Mouse (Mus musculus): Measurements from ENCODE around the gene Actn1. TPM values are rescaled to one million over a fixed set of nuclear protein-coding genes. Genes with fewer than 3 reads are reported as not detected.
A peak's percentile ranks its signal among the peaks of the same experiment; 100 is the strongest.

Actn1 gene
- polyA plus RNA-seq, 1 experiment from 2014 or later: 8.9 TPM

DNA sequence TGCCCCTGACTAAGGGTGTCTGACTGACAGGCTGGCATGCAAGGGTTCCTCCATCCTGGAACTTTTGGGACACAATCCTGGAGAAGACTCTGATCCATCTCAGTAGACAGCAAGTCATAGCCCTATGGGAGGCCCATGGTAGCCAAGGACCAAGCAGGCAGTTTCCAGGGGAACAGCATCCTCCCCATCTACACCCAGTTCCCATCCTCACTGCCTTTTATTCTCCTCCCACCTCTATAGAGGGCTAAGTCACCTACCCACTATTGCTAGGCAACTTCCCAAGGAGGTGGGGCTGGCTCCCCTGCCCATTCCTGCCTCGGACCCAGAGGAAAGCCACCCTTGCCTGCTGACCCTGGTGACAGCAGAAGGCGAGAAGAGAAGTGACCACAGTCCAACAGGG lies 8.2 kb downstream of the Actn1 start:
- H3K27me3 ChIP-seq: no peaks in the 10 kb centered on the region
- 60% methylated on average over 2 of the region's 2 CpGs for WGBS

DNA sequence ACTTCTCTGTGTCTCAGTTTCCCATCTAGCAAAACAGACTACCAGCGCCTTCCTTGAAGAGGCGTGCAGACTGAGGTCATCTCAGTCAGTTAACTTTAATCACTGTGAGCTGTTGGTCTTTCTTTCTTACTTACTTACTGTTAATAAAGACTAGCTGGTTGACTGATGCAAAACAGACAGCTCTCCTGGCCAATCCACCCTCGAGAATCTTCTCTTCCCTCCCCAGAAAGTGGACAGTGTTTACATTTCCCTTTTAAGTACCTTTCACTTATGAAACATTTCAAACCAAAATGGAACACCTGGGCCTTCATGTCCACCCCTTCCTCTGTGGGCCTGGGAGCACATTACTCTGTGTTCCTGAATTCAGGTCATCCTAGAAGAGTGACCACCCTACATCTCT lies 8.6 kb downstream of the Actn1 start:
- peaks cover 7% of the 10 kb centered on the region; the same call in 1 of the 2 replicates for H3K4me1 ChIP-seq
- ATAC-seq (replicated peaks): no peak
- H3K27ac ChIP-seq (replicated peaks): no peak overlapping the region
- no peaks in the 10 kb centered on the region for H3K27me3 ChIP-seq
- no peak overlapping the region for H3K4me3 ChIP-seq
- no peak overlapping the region for H3K9ac ChIP-seq (replicated peaks)
- 79% methylated on average over 3 of the region's 3 CpGs for WGBS
- H3K36me3 ChIP-seq: no peaks in the 10 kb centered on the region
- H3K4me2 ChIP-seq (replicated peaks): no peak overlapping the region
- no peaks in the 10 kb centered on the region for H3K9me3 ChIP-seq

More for the DNA sequence above, 8.2 kb downstream of the Actn1 start:
- H3K4me2 ChIP-seq (replicated peaks): no peak overlapping the region
- ATAC-seq (replicated peaks): no peak
- no peaks in the 10 kb centered on the region for H3K36me3 ChIP-seq
- peaks cover 3% of the 10 kb centered on the region; the same call in 1 of the 2 replicates for H3K4me1 ChIP-seq
- H3K9ac ChIP-seq (replicated peaks): no peak overlapping the region
- H3K4me3 ChIP-seq: no peak overlapping the region
- H3K27ac ChIP-seq (replicated peaks): no peak overlapping the region
- H3K9me3 ChIP-seq: no peaks in the 10 kb centered on the region

GRCm38 (mm10) chr12:80249539-80249938 lies 10.6 kb downstream of the Actn1 start:
- H3K4me2 ChIP-seq (replicated peaks): no peak overlapping the region
- H3K27ac ChIP-seq (replicated peaks): no peak overlapping the region
- ATAC-seq (replicated peaks): no peak
- 67% methylated on average over 6 of the region's 6 CpGs for WGBS
- no peaks in the 10 kb centered on the region for H3K36me3 ChIP-seq
- H3K9me3 ChIP-seq: no peaks in the 10 kb centered on the region
- no peak overlapping the region for H3K4me3 ChIP-seq
- H3K4me1 ChIP-seq: peaks cover 8% of the 10 kb centered on the region; the same call in 1 of the 2 replicates
- no peak overlapping the region for H3K9ac ChIP-seq (replicated peaks)
- no peaks in the 10 kb centered on the region for H3K27me3 ChIP-seq

GRCm38 (mm10) chr12:80247067-80247466 lies 13.1 kb downstream of the Actn1 start:
- Histone ChIP-seq H3K4me1 (peaks cover 12% of the 10 kb centered on the region; the same call in 1 of the 2 replicates), H3K36me3 (no peaks in the 10 kb centered on the region), H3K27ac (replicated peaks) (no peak overlapping the region), H3K9me3 (no peaks in the 10 kb centered on the region), H3K27me3 (no peaks in the 10 kb centered on the region), H3K4me3 (no peak overlapping the region), H3K4me2 (replicated peaks) (no peak overlapping the region), H3K9ac (replicated peaks) (no peak overlapping the region)
- ATAC-seq (replicated peaks): no peak
- WGBS: 58% methylated on average over 5 of the region's 5 CpGs

- no peak overlapping the region for H3K9ac ChIP-seq (replicated peaks)
- H3K27ac ChIP-seq (replicated peaks): no peak overlapping the region
- no peak overlapping the region for H3K4me3 ChIP-seq
- no peaks in the 10 kb centered on the region for H3K9me3 ChIP-seq
- no peaks in the 10 kb centered on the region for H3K27me3 ChIP-seq
- H3K36me3 ChIP-seq: no peaks in the 10 kb centered on the region
- 69% methylated on average over 2 of the region's 2 CpGs for WGBS
- ATAC-seq (replicated peaks): no peak
- H3K4me2 ChIP-seq (replicated peaks): no peak overlapping the region
- peaks cover 12% of the 10 kb centered on the region; the same call in 1 of the 2 replicates for H3K4me1 ChIP-seq
Measured at GRCm38 (mm10) chr12:80246505-80246904, 13.7 kb downstream of the Actn1 start.

DNA sequence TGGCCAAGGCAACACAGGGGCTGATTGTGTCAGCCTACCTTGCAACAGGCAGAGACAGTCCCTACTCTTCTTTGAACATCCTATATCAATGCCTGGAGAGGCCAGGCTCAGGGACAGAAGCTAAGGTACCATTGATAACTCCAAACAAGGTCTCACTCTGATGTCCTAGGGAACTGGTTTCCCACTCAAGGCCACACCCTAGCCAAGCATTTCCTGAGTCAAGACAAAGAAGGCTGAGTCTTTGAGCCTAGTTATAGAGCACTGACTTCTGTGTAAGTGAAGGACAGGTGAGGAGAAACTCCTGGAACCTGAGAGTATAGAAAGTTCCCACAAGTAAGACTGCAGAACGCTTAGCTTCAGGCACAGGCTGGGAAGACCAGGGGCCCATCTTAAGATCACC lies 15.4 kb downstream of the Actn1 start:
- no peak overlapping the region for H3K4me3 ChIP-seq
- no peak overlapping the region for H3K4me2 ChIP-seq (replicated peaks)
- no peaks in the 10 kb centered on the region for H3K36me3 ChIP-seq
- peaks cover 12% of the 10 kb centered on the region; the same call in 1 of the 2 replicates for H3K4me1 ChIP-seq
- H3K9me3 ChIP-seq: no peaks in the 10 kb centered on the region
- ATAC-seq (replicated peaks): no peak
- H3K9ac ChIP-seq (replicated peaks): no peak overlapping the region
- no peak overlapping the region for H3K27ac ChIP-seq (replicated peaks)
- H3K27me3 ChIP-seq: no peaks in the 10 kb centered on the region
- 91% methylated on average over 1 of the region's 1 CpGs for WGBS

DNA sequence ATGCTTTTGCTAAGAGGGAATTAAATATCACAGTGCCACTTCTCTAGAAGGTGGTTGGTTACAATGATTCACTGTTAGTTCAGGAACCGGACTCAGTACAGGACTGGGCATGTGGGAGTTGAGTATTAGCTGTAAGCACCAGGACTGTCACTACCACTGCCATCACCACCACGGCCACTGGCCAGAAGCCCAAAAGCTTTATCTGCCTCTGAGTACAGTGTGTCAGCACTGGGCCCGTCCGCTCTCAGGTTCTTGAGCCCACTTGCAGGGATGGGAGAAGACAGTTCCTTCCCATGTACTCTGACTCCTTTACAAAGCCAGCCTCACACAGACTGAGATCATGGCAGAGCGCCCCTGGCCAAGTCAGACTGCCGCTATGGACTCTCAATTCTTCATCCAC lies 16.0 kb downstream of the Actn1 start:
- 96% methylated on average over 6 of the region's 6 CpGs for WGBS
- peaks cover 12% of the 10 kb centered on the region; the same call in 1 of the 2 replicates for H3K4me1 ChIP-seq

DNA sequence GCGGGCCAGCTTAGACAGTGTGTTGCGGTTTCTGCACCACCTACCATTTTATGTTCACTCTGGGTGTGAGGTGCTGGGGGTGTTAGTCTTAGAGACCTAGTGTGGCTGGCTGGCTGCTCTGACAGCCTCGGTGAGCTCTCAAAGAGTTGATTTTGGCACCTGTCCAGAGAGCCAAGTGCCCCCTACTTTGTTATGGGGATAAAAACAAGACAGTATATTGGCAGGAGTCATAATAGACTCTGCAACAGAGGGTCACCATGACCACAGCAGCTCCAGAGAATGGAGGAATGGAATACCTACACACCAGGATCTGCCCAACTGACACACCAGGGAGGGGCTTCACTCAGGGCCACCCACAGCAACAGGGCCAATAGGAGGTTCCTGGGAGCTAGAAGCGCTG lies 16.8 kb downstream of the Actn1 start:
- no peaks in the 10 kb centered on the region for H3K27me3 ChIP-seq
- H3K9me3 ChIP-seq: no peaks in the 10 kb centered on the region
- H3K4me2 ChIP-seq (replicated peaks): no peak overlapping the region
- peaks cover 12% of the 10 kb centered on the region; the same call in 1 of the 2 replicates for H3K4me1 ChIP-seq
- ATAC-seq (replicated peaks): 0 out of 2 replicates have a peak, but pooled peaks have one; percentile 19
- no peak overlapping the region for H3K9ac ChIP-seq (replicated peaks)
- no peak overlapping the region for H3K27ac ChIP-seq (replicated peaks)
- no peak overlapping the region for H3K4me3 ChIP-seq
- 67% methylated on average over 4 of the region's 4 CpGs for WGBS
- H3K36me3 ChIP-seq: no peaks in the 10 kb centered on the region

More for the DNA sequence above, 16.0 kb downstream of the Actn1 start:
- Histone ChIP-seq H3K4me2 (replicated peaks) (no peak overlapping the region), H3K27me3 (no peaks in the 10 kb centered on the region), H3K9me3 (no peaks in the 10 kb centered on the region), H3K36me3 (no peaks in the 10 kb centered on the region), H3K27ac (replicated peaks) (no peak overlapping the region), H3K9ac (replicated peaks) (no peak overlapping the region), H3K4me3 (no peak overlapping the region)
- ATAC-seq (replicated peaks): no peak

DNA sequence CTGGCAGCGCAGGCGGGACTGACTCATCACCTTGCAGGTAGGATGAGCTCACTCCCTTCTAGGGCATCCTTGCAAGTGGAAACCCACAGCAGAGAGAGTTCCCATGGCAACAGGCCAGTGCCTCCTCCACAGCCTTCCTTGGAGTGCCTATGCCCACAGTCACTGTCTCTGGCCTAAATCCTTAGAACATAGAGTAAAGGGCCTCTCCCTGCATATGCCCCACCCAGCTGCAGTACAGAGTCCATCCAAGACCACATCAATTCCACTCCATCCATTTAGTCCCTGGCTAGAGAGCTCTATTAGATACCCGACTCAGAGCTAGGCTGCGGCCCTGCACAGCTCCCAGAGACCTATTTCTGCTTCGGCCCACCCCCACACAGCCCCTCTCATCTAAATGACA lies 20.7 kb downstream of the Actn1 start:
- WGBS: 90% methylated on average over 5 of the region's 5 CpGs
- Histone ChIP-seq H3K4me3 (no peak overlapping the region), H3K27me3 (no peaks in the 10 kb centered on the region), H3K4me1 (peaks cover 4% of the 10 kb centered on the region; the same call in 1 of the 2 replicates), H3K4me2 (replicated peaks) (no peak overlapping the region), H3K9ac (replicated peaks) (no peak overlapping the region), H3K36me3 (no peaks in the 10 kb centered on the region), H3K27ac (replicated peaks) (no peak overlapping the region), H3K9me3 (no peaks in the 10 kb centered on the region)
- ATAC-seq (replicated peaks): no peak; the same call in 1 of the 2 replicates

DNA sequence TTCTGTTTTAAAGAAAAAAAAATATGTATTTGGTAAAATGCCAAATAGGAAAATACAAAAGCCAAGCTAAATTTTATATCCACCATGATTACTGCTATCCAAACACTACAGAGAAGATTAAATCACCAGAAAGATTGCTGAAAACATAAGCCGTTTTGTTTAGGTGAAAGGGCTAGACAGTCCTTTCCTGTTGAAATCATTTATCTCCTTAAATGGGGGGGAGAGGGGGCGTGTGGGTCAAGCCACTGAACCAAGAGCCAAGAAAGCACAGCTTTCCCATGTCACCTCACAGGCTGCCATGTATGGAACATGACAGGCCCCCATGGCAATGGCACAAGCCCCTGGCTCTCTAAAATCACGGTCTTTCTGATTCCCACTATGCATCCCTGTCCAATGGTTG lies 21.6 kb downstream of the Actn1 start:
- ATAC-seq (replicated peaks): no peak
- 85% methylated on average over 3 of the region's 3 CpGs for WGBS
- Histone ChIP-seq H3K9ac (replicated peaks) (no peak overlapping the region), H3K4me1 (peaks cover 4% of the 10 kb centered on the region; the same call in 1 of the 2 replicates), H3K4me3 (no peak overlapping the region), H3K36me3 (no peaks in the 10 kb centered on the region), H3K27ac (replicated peaks) (no peak overlapping the region), H3K9me3 (no peaks in the 10 kb centered on the region), H3K27me3 (no peaks in the 10 kb centered on the region), H3K4me2 (replicated peaks) (no peak overlapping the region)

GRCm38 (mm10) chr12:80235295-80235694 lies 24.9 kb downstream of the Actn1 start:
- Histone ChIP-seq H3K4me3 (no peak overlapping the region), H3K27ac (replicated peaks) (no peak overlapping the region), H3K9me3 (no peaks in the 10 kb centered on the region), H3K4me2 (replicated peaks) (no peak overlapping the region), H3K4me1 (peaks cover 13% of the 10 kb centered on the region), H3K36me3 (no peaks in the 10 kb centered on the region), H3K9ac (replicated peaks) (no peak overlapping the region), H3K27me3 (no peaks in the 10 kb centered on the region)
- WGBS: 97% methylated on average over 1 of the region's 1 CpGs
- no peak for ATAC-seq (replicated peaks)

DNA sequence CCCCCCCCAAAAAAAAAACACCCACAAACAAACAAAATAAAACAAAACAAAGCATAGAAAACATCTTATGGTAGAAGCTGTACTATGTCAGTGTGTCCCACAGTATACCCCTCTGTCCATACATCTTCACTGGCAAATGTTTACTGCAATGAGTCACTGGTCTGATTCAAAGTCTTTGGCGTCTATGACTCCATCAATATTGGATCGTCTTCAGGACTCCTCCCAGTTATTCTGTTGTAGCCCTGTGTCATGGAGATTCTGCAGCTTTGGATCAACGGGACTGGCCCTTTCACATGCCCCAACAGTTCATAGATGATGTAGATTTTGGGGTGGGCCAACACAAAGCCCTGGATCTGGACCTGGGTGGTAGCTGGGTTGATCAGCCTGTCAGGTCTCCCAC lies 25.9 kb downstream of the Actn1 start:
- no peaks in the 10 kb centered on the region for H3K36me3 ChIP-seq
- no peak overlapping the region for H3K4me2 ChIP-seq (replicated peaks)
- H3K9ac ChIP-seq (replicated peaks): no peak overlapping the region
- WGBS: 93% methylated on average over 3 of the region's 3 CpGs
- no peak overlapping the region for H3K27ac ChIP-seq (replicated peaks)
- peaks cover 23% of the 10 kb centered on the region for H3K4me1 ChIP-seq
- H3K4me3 ChIP-seq: no peak overlapping the region
- ATAC-seq (replicated peaks): no peak
- no peaks in the 10 kb centered on the region for H3K9me3 ChIP-seq
- H3K27me3 ChIP-seq: no peaks in the 10 kb centered on the region

DNA sequence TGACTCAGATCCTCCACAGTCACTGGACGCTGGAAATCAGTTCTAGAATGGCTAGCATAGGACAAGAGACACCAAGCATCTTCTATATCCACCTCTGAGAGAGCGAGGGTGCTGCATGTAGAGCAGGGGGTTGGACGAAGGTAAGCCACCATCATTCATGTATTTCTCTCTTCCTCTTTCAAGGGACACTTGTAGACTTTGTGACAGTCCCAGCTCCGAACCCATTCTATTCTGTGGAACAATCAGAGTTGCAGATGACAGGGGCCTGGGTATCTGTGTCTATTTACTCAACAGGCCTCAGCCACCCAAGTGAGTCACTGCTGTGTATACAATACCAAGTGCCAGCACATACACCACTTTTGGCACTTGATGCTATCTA lies 27.3 kb downstream of the Actn1 start:
- Histone ChIP-seq H3K4me3 (no peak overlapping the region), H3K36me3 (no peaks in the 10 kb centered on the region), H3K27ac (replicated peaks) (no peak overlapping the region), H3K4me2 (replicated peaks) (no peak overlapping the region), H3K4me1 (peaks cover 33% of the 10 kb centered on the region), H3K9me3 (no peaks in the 10 kb centered on the region), H3K27me3 (no peaks in the 10 kb centered on the region), H3K9ac (replicated peaks) (no peak overlapping the region)
- no peak for ATAC-seq (replicated peaks)
- 94% methylated on average over 4 of the region's 4 CpGs for WGBS

Data from forebrain, embryonic 15.5 days (tissue).